Mouse (Mus musculus): ENCODE measurements around the gene Ttll11. TPM values are rescaled to one million over a fixed set of nuclear protein-coding genes. Genes with fewer than 3 reads are reported as not detected.

Ttll11 gene
- polyA plus RNA-seq, 1 experiment from 2014 or later: 3.8 TPM

GRCm38 (mm10) chr2:35842780-35843474 is 136.8 kb downstream of the Ttll11 start:
- H3K4me3 ChIP-seq (replicated peaks): no peak overlapping the region
- peak; percentile 46; the same call in 1 of the 2 replicates for ATAC-seq (ENCODE audit: low FRiP score)
- H3K36me3 ChIP-seq (replicated peaks): no peaks in the 10 kb centered on the region
- H3K27ac ChIP-seq: no peak overlapping the region
- peaks cover 38% of the 10 kb centered on the region for H3K4me1 ChIP-seq
- no peak overlapping the region for H3K9ac ChIP-seq
- no peaks in the 10 kb centered on the region for H3K9me3 ChIP-seq
- H3K27me3 ChIP-seq: peaks cover 6% of the 10 kb centered on the region; the same call in 1 of the 2 replicates
- no peak overlapping the region for H3K4me2 ChIP-seq
- 52% methylated on average over 16 of the region's 16 CpGs for WGBS

DNA sequence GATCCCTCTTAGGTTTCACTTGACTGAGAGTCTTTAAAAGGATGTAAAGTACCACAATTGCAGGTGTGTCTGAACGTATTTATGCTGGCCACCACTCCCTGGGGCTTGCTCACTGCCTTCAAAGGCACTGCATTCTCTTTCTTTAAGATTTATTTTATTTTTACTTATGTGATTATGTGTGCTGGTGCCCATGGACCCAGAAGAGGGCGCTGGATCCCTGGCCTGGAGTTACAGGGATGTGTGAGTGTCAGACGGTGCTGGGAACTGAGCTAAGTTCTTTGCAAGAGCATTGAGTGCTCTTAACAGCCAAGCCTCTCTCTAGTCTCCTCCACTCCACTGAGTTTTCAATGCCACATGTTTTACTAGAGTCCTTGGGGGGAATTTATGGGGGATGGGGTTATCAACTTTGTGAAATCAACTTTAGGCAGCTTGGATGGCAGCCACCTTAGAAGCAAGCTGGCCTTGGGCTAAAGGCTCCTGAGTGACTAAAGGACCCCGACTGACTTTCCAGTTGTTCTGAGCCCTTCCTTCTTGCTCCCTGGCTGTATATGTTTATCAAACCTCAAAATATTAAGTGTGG is 137.8 kb downstream of the Ttll11 start:
- no peak overlapping the region for H3K27ac ChIP-seq
- no peak for ATAC-seq (ENCODE audit: low FRiP score)
- no peaks in the 10 kb centered on the region for H3K36me3 ChIP-seq (replicated peaks)
- peaks cover 6% of the 10 kb centered on the region; the same call in 1 of the 2 replicates for H3K27me3 ChIP-seq
- no peak overlapping the region for H3K4me3 ChIP-seq (replicated peaks)
- 57% methylated on average over 4 of the region's 4 CpGs for WGBS
- H3K9ac ChIP-seq: no peak overlapping the region
- no peak overlapping the region for H3K4me2 ChIP-seq
- H3K4me1 ChIP-seq: peaks cover 38% of the 10 kb centered on the region
- no peaks in the 10 kb centered on the region for H3K9me3 ChIP-seq

- Histone ChIP-seq H3K4me2 (no peak overlapping the region; the same call in 1 of the 2 replicates), H3K27ac (peak overlapping the region; percentile 13; the same call in 1 of the 2 replicates), H3K36me3 (replicated peaks) (no peaks in the 10 kb centered on the region), H3K9ac (no peak overlapping the region), H3K27me3 (peaks cover 6% of the 10 kb centered on the region; the same call in 1 of the 2 replicates), H3K4me1 (peaks cover 38% of the 10 kb centered on the region), H3K9me3 (no peaks in the 10 kb centered on the region; the same call in 1 of the 2 replicates), H3K4me3 (replicated peaks) (no peak overlapping the region)
- no peak for ATAC-seq (ENCODE audit: low FRiP score)
- WGBS: 14% methylated on average over 14 of the region's 14 CpGs
Measured at GRCm38 (mm10) chr2:35840956-35841816, 138.5 kb downstream of the Ttll11 start.

DNA sequence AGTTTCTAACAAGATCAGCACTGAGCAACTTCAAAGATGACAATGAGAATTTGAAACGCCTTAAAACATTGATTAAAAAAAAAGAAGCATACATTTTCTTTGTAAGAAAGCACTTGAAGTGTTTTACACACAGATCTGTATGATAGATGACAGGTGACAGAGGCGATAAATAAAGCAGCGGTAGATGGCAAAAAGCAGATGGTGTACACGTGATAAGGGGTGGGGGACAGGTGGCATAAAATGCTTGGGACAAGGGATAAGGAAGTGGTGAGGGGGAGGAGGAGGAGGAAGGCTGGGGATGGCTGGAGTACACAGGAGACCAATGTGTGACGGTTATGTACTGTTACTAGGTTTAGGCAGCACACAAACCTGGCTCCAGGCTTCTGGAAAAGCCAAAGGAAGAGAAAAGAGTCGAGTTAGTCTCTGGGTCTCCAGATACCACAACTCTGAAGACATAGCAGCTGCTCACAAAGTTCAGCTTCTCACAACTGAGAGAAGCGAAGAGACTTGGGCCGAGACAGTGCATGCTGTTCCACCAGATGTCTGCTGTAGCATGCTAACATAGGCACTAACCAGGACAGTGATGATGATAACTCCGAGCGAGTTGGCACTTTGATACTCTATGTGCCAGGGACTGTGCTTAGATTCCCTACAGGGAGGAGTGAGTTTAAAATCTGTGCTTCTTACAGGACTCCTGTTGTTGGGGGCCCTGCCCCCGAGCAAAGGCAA is 140.8 kb downstream of the Ttll11 start:
- no peaks in the 10 kb centered on the region for H3K27me3 ChIP-seq
- no peak overlapping the region for H3K27ac ChIP-seq
- no peaks in the 10 kb centered on the region; the same call in 1 of the 2 replicates for H3K9me3 ChIP-seq
- peaks cover 23% of the 10 kb centered on the region for H3K4me1 ChIP-seq
- no peak overlapping the region for H3K4me2 ChIP-seq
- H3K36me3 ChIP-seq (replicated peaks): no peaks in the 10 kb centered on the region
- H3K4me3 ChIP-seq (replicated peaks): no peak overlapping the region
- H3K9ac ChIP-seq: no peak overlapping the region
- no peak for ATAC-seq (ENCODE audit: low FRiP score)
- WGBS: 79% methylated on average over 11 of the region's 11 CpGs

DNA sequence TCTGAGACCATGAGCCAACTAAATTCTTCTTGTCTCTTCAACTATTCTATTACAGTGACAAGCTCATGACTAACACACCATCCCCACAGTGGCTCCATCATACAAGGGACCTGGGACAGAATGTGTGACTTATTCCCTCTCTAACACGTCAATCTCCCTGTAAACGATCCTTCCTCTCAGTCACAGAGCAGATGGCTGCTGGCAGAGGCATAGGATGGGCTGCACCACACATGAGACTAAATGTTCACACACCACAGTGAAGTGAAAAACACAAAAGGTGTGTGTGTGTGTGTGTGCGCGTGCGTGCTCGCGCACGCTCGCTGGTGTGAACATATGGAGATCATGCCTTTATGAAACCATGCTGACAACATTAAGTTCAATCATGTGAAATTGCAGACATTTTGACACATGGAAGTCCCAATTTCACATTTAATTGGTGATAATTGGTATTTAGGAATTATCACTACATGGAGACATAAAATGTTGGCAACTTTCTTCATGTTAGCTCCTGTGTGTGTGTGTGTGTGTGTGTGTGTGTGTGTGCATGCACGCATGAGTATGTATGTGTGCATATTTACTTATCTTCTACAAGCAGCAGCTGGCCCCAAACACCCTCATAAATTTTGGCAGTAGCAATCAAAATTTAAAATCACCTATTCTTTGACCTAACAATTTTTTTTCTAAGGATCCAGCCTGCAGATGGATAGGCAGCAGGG is 145.4 kb downstream of the Ttll11 start:
- Histone ChIP-seq H3K27me3 (no peaks in the 10 kb centered on the region), H3K4me3 (replicated peaks) (no peak overlapping the region), H3K9ac (no peak overlapping the region), H3K4me1 (no peaks in the 10 kb centered on the region), H3K4me2 (no peak overlapping the region), H3K9me3 (no peaks in the 10 kb centered on the region; the same call in 1 of the 2 replicates), H3K36me3 (replicated peaks) (no peaks in the 10 kb centered on the region), H3K27ac (no peak overlapping the region)
- 91% methylated on average over 10 of the region's 10 CpGs for WGBS
- no peak for ATAC-seq (ENCODE audit: low FRiP score)

GRCm38 (mm10) chr2:35833546-35833945 is 146.2 kb downstream of the Ttll11 start:
- Histone ChIP-seq H3K4me3 (replicated peaks) (no peak overlapping the region), H3K27me3 (no peaks in the 10 kb centered on the region), H3K4me2 (no peak overlapping the region), H3K4me1 (no peaks in the 10 kb centered on the region), H3K9me3 (no peaks in the 10 kb centered on the region; the same call in 1 of the 2 replicates), H3K27ac (no peak overlapping the region), H3K9ac (no peak overlapping the region), H3K36me3 (replicated peaks) (no peaks in the 10 kb centered on the region)
- 83% methylated on average over 6 of the region's 6 CpGs for WGBS
- ATAC-seq (ENCODE audit: low FRiP score): no peak

- no peak overlapping the region for H3K9ac ChIP-seq
- no peaks in the 10 kb centered on the region for H3K4me1 ChIP-seq
- H3K4me2 ChIP-seq: no peak overlapping the region
- no peaks in the 10 kb centered on the region for H3K36me3 ChIP-seq (replicated peaks)
- 71% methylated on average over 11 of the region's 11 CpGs for WGBS
- H3K27ac ChIP-seq: no peak overlapping the region
- no peaks in the 10 kb centered on the region; the same call in 1 of the 2 replicates for H3K9me3 ChIP-seq
- ATAC-seq (ENCODE audit: low FRiP score): no peak
- no peak overlapping the region for H3K4me3 ChIP-seq (replicated peaks)
- H3K27me3 ChIP-seq: no peaks in the 10 kb centered on the region
Measured at GRCm38 (mm10) chr2:35832742-35833425, 146.8 kb downstream of the Ttll11 start.

DNA sequence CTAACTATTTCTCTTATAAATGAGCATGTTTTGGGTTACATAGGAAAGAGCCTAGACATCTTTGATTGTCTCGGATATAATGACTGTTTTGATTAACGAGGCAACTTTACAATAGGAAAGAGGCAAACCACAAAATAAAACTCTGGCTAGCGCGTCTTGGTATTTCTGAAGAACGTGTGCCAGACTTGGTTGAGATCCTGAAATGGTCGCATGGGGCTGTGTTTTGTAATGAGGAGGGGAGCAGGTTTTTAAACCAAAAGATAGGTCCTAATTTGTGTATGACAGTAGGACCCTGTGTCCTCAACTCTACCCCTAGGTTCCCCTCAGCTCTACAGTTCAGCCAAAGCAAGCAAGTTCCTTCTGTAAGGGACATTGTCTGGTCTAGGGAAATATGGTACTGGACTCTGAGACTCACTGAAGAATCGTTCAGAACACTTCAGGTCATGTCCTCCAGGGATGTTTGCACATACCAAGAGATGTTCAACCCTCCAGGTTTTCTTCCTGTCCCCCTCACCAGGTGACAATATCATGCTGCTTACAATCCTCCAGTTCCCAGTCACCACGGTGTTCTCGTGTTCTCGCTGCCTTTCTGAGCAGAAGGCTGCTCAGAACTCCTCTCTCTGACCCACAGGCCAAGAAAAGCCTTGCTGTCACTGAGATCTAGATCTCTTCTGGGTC is 147.7 kb downstream of the Ttll11 start:
- no peak overlapping the region for H3K4me2 ChIP-seq
- no peaks in the 10 kb centered on the region for H3K4me1 ChIP-seq
- H3K27me3 ChIP-seq: no peaks in the 10 kb centered on the region
- H3K36me3 ChIP-seq (replicated peaks): no peaks in the 10 kb centered on the region
- WGBS: 75% methylated on average over 10 of the region's 10 CpGs
- no peak overlapping the region for H3K9ac ChIP-seq
- no peaks in the 10 kb centered on the region; the same call in 1 of the 2 replicates for H3K9me3 ChIP-seq
- H3K27ac ChIP-seq: no peak overlapping the region
- no peak overlapping the region for H3K4me3 ChIP-seq (replicated peaks)
- ATAC-seq (ENCODE audit: low FRiP score): no peak

GRCm38 (mm10) chr2:35830966-35831903 is 148.5 kb downstream of the Ttll11 start:
- no peak for ATAC-seq (ENCODE audit: low FRiP score)

GRCm38 (mm10) chr2:35829136-35829535 is 150.6 kb downstream of the Ttll11 start:
- 92% methylated on average over 4 of the region's 4 CpGs for WGBS
- Histone ChIP-seq H3K4me3 (replicated peaks) (no peak overlapping the region), H3K4me1 (no peaks in the 10 kb centered on the region), H3K9ac (no peak overlapping the region), H3K9me3 (no peaks in the 10 kb centered on the region), H3K27ac (no peak overlapping the region), H3K36me3 (replicated peaks) (no peaks in the 10 kb centered on the region), H3K27me3 (no peaks in the 10 kb centered on the region), H3K4me2 (no peak overlapping the region)
- ATAC-seq (ENCODE audit: low FRiP score): no peak

More at GRCm38 (mm10) chr2:35830966-35831903, 148.5 kb downstream of the Ttll11 start:
- no peak overlapping the region for H3K27ac ChIP-seq
- no peak overlapping the region for H3K4me2 ChIP-seq
- H3K9me3 ChIP-seq: no peaks in the 10 kb centered on the region
- H3K27me3 ChIP-seq: no peaks in the 10 kb centered on the region
- H3K4me1 ChIP-seq: no peaks in the 10 kb centered on the region
- H3K36me3 ChIP-seq (replicated peaks): no peaks in the 10 kb centered on the region
- H3K9ac ChIP-seq: no peak overlapping the region
- 75% methylated on average over 6 of the region's 6 CpGs for WGBS
- no peak overlapping the region for H3K4me3 ChIP-seq (replicated peaks)
